Mouse (Mus musculus) forebrain, embryonic 14.5 days (tissue): ENCODE measurements around the gene Plekhh2. TPM values are rescaled to one million over a fixed set of nuclear protein-coding genes. Genes with fewer than 3 reads are reported as not detected.

Experiments used
- ATAC-seq: fragments of 200-750 bp; cut with Nextera tagmentation; 2 replicates; pipeline ENCODE4 v1.8.0; 2017; ENCODE audit warnings: mild to moderate bottlenecking, moderate library complexity
- DNase-seq: peaks from one replicate; pipeline ENCODE4 v3.0.0-alpha.2; 2015; ENCODE audit warnings: low spot score
- H3K27ac ChIP-seq: fragments of 300-500 bp; sonication (generic); 2 replicates; pipeline ENCODE4 v1.5.1; 2014; ENCODE audit warnings: low read depth, mild to moderate bottlenecking, control low read depth, low read length, moderate library complexity
- H3K27me3 ChIP-seq: fragments of 300-500 bp; sonication (generic); replicated peaks from 2 replicates; pipeline ENCODE4 v1.6.1; 2014; ENCODE audit warnings: low read length, control low read depth, mixed read lengths; ENCODE audit not compliant: control insufficient read depth, insufficient read depth
- H3K36me3 ChIP-seq: fragments of 300-500 bp; sonication (generic); 2 replicates; pipeline ENCODE4 v1.6.1; 2014; ENCODE audit warnings: low read length, control low read depth; ENCODE audit not compliant: control insufficient read depth, insufficient read depth
- H3K4me1 ChIP-seq: fragments of 300-500 bp; sonication (generic); 2 replicates; pipeline ENCODE4 v1.6.1; 2014; ENCODE audit warnings: antibody characterized with exemption, low read length, control low read depth; ENCODE audit not compliant: control insufficient read depth, insufficient read depth
- H3K4me2 ChIP-seq: fragments of 300-500 bp; sonication (generic); 2 replicates; pipeline ENCODE4 v1.6.1; 2014; ENCODE audit warnings: mild to moderate bottlenecking, control low read depth, low read length
- H3K4me3 ChIP-seq: fragments of 300-500 bp; sonication (generic); 2 replicates; pipeline ENCODE4 v1.5.1; 2014; ENCODE audit warnings: low read depth, low read length, control low read depth
- H3K9ac ChIP-seq: fragments of 300-500 bp; sonication (generic); 2 replicates; pipeline ENCODE4 v1.6.1; 2014; ENCODE audit warnings: mild to moderate bottlenecking, low read length, control low read depth, moderate library complexity
- H3K9me3 ChIP-seq: fragments of 300-500 bp; sonication (generic); replicated peaks from 2 replicates; pipeline ENCODE4 v1.6.1; 2016; ENCODE audit warnings: low read length, control low read depth, mixed read lengths; ENCODE audit not compliant: control insufficient read depth
- WGBS: fragments of 180-500 bp; shearing (Covaris S2); extraction: QIAGEN DNeasy Blood & Tissue Kit; methylation state at CpG from one replicate; pipeline ENCODE4 v1.1.7; 2014; 5-methylcytosine and 5-hydroxymethylcytosine counted together
- polyA plus RNA-seq: library from polyadenylated mRNA; unstranded; fragments of >200 nt; fragmentation: Nextera tagmentation; extraction: Ambion mirVana; gene quantifications from 2 replicates; pipeline ENCODE4 v1.2.1, GENCODE M21; 2014

Gene Plekhh2
- polyA plus RNA-seq, 1 experiment from 2014 or later = 0.88 TPM

DNA sequence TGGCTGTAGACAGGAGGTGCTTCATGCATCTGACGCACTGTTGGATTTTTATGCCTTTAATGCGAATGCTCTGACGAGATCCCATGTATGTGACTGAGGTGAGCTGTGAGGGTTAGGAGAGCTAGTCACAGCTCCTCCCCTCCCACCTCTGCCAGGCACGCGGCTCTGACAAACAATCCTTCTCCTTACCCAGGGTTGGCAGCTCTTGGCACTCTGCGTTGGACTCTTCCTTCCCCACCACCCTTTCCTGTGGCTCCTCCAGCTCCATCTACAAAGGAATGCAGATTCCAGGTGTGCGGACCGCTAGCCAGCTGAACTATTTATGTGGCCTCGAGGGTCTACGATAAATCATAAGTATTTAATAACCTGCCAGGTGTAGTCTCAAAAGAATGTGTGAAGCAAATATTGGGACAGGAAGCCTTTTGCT, 84.3 kb downstream of the Plekhh2 start:
- ATAC-seq = peak; percentile 26; the same call in 1 of the 2 replicates
- peak overlapping the region; percentile 34; the same call in 1 of the 2 replicates for H3K4me2 ChIP-seq
- 43% methylated on average over 10 of the region's 10 CpGs for WGBS
- H3K9ac ChIP-seq = peak overlapping the region; percentile 30
- H3K27me3 ChIP-seq = no peaks in the 10 kb centered on the region
- no peaks in the 10 kb centered on the region for H3K36me3 ChIP-seq
- H3K4me1 ChIP-seq = peaks cover 9% of the 10 kb centered on the region; the same call in 1 of the 2 replicates
- DNase-seq = peak; percentile 34
- H3K9me3 ChIP-seq = no peaks in the 10 kb centered on the region
- 0 out of 2 replicates have a peak overlapping the region, but pooled peaks have one; percentile 11 for H3K27ac ChIP-seq
- no peak overlapping the region for H3K4me3 ChIP-seq

DNA sequence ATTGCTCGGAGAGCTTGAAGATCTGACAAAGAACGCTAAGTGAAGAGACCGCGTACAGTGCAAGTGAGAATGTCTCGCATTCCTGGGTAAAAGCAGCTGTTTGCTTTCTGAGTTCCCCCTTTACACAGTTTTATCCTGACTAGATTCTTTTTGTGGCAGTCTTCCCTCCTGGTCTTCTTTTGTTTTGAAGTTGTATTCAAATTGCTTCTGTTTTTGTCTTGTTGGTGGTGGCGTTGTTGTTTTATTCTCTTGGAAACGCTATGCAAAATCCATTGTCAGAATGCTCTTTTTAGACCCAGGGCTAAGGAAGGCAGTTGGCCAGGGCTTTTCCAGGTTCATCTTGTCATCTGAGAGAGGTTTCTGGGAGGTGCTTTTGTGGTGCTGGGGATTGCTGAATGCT, 84.8 kb downstream of the Plekhh2 start:
- WGBS = 32% methylated on average over 7 of the region's 7 CpGs
- Histone ChIP-seq H3K36me3 (no peaks in the 10 kb centered on the region), H3K4me1 (peaks cover 9% of the 10 kb centered on the region; the same call in 1 of the 2 replicates), H3K9me3 (no peaks in the 10 kb centered on the region), H3K27me3 (no peaks in the 10 kb centered on the region), H3K4me2 (peak overlapping the region; percentile 34; the same call in 1 of the 2 replicates), H3K9ac (peak overlapping the region; percentile 30), H3K27ac (0 out of 2 replicates have a peak overlapping the region, but pooled peaks have one; percentile 16), H3K4me3 (no peak overlapping the region)
- DNase-seq (peak; percentile 31), ATAC-seq (no peak)

DNA sequence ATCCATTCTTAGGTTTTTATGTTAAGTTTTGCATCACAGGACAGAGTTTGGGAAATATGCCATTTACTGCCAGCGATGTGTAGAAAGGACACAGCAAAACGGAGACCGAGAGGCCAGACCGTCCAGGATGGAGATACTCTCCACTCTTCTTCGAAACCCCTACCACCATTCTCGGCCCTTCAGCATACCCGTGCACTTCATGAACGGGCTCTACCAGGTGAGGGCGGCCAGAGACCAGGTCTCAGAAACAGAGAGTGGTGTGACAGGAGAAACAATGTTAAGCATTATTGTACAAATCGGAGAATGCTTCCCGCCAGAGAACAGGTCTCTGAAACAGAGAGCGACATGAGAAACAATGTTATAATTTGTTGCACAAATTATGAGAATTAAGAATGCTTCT, 86.2 kb downstream of the Plekhh2 start:
- DNase-seq (no peak), ATAC-seq (no peak)
- no peak overlapping the region for H3K4me2 ChIP-seq
- 92% methylated on average over 12 of the region's 12 CpGs for WGBS
- H3K27me3 ChIP-seq = no peaks in the 10 kb centered on the region
- no peaks in the 10 kb centered on the region for H3K36me3 ChIP-seq
- H3K9me3 ChIP-seq = no peaks in the 10 kb centered on the region
- H3K4me1 ChIP-seq = peaks cover 9% of the 10 kb centered on the region; the same call in 1 of the 2 replicates
- no peak overlapping the region for H3K27ac ChIP-seq
- no peak overlapping the region for H3K4me3 ChIP-seq
- no peak overlapping the region for H3K9ac ChIP-seq

GRCm38 (mm10) chr17:84598928-84599327, 87.2 kb downstream of the Plekhh2 start:
- H3K4me3 ChIP-seq = no peak overlapping the region
- H3K4me2 ChIP-seq = no peak overlapping the region
- H3K4me1 ChIP-seq = peaks cover 9% of the 10 kb centered on the region; the same call in 1 of the 2 replicates
- ATAC-seq (no peak), DNase-seq (no peak)
- no peaks in the 10 kb centered on the region for H3K36me3 ChIP-seq
- no peaks in the 10 kb centered on the region for H3K9me3 ChIP-seq
- no peak overlapping the region for H3K9ac ChIP-seq
- no peak overlapping the region for H3K27ac ChIP-seq
- no peaks in the 10 kb centered on the region for H3K27me3 ChIP-seq
- WGBS = 92% methylated on average over 7 of the region's 7 CpGs

- peaks cover 9% of the 10 kb centered on the region; the same call in 1 of the 2 replicates for H3K4me1 ChIP-seq
- no peak overlapping the region for H3K4me3 ChIP-seq
- WGBS = 83% methylated on average over 9 of the region's 9 CpGs
These were observed 88.6 kb downstream of the Plekhh2 start for GRCm38 (mm10) chr17:84600051-84600983.

DNA sequence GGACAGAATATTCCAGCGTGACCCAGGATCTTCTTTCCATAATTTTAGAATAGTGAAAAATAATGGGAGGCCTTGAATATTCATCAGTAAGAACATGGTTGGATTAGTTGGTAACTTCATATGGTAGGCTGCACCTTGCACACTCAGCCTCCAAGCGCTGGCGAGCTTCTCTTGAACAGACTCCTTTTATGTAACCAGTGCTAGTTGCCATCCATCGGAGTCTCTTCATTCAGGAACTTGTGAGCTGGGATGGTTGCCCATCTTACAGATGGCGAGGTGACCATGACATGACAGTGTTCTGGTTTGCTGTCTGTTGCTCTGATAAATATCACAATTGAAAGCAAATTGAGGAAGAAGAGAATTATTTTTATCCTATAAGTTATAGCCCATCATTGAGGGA, 90.1 kb downstream of the Plekhh2 start:
- Histone ChIP-seq H3K4me2 (no peak overlapping the region), H3K27me3 (no peaks in the 10 kb centered on the region), H3K4me1 (0 out of 2 replicates have a peak, but pooled peaks cover under 1% of the 10 kb centered on the region), H3K4me3 (no peak overlapping the region), H3K27ac (no peak overlapping the region), H3K36me3 (no peaks in the 10 kb centered on the region), H3K9me3 (no peaks in the 10 kb centered on the region), H3K9ac (no peak overlapping the region)
- WGBS = 91% methylated on average over 5 of the region's 5 CpGs
- no peak for ATAC-seq
- DNase-seq = no peak

More at GRCm38 (mm10) chr17:84600051-84600983, 88.6 kb downstream of the Plekhh2 start:
- H3K27me3 ChIP-seq = no peaks in the 10 kb centered on the region
- no peaks in the 10 kb centered on the region for H3K36me3 ChIP-seq
- no peaks in the 10 kb centered on the region for H3K9me3 ChIP-seq
- DNase-seq (no peak), ATAC-seq (no peak)
- no peak overlapping the region for H3K9ac ChIP-seq
- H3K4me2 ChIP-seq = no peak overlapping the region
- H3K27ac ChIP-seq = no peak overlapping the region

DNA sequence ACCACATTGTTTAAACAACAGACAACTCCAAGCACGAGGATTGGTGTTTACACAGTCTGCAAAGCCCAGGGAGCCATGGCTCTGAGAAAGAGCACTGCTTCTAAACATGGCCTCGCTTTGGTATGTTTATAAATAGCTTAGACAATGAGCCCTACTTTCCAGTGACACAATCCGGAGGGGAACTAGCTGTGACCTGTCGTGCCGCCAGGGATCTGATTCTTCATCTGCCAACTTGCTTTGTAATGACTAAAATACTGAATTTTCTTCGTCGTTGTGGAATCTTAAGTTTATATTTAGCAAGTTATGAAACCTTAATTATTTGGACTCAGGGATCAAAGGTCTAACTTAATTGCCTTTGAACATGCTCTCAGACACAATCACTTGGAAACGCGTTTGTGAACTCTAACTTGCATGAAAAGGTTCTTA, 91.5 kb downstream of the Plekhh2 start:
- no peak for DNase-seq
- Histone ChIP-seq H3K27me3 (no peaks in the 10 kb centered on the region), H3K4me2 (no peak overlapping the region), H3K4me3 (no peak overlapping the region), H3K36me3 (no peaks in the 10 kb centered on the region), H3K27ac (no peak overlapping the region), H3K4me1 (no peaks in the 10 kb centered on the region), H3K9me3 (no peaks in the 10 kb centered on the region), H3K9ac (no peak overlapping the region)
- 66% methylated on average over 9 of the region's 9 CpGs for WGBS
- ATAC-seq = no peak

- DNase-seq (no peak), ATAC-seq (no peak)
- no peak overlapping the region for H3K4me2 ChIP-seq
- no peak overlapping the region for H3K4me3 ChIP-seq
- no peaks in the 10 kb centered on the region for H3K4me1 ChIP-seq
- 88% methylated on average over 10 of the region's 10 CpGs for WGBS
- H3K36me3 ChIP-seq = no peaks in the 10 kb centered on the region
- no peak overlapping the region for H3K9ac ChIP-seq
- no peaks in the 10 kb centered on the region for H3K9me3 ChIP-seq
- H3K27me3 ChIP-seq = no peaks in the 10 kb centered on the region
- no peak overlapping the region for H3K27ac ChIP-seq
These were observed 92.2 kb downstream of the Plekhh2 start for GRCm38 (mm10) chr17:84603709-84604420.
